Mouse (Mus musculus): ENCODE results near the gene Fntb.

The Fntb gene

DNA sequence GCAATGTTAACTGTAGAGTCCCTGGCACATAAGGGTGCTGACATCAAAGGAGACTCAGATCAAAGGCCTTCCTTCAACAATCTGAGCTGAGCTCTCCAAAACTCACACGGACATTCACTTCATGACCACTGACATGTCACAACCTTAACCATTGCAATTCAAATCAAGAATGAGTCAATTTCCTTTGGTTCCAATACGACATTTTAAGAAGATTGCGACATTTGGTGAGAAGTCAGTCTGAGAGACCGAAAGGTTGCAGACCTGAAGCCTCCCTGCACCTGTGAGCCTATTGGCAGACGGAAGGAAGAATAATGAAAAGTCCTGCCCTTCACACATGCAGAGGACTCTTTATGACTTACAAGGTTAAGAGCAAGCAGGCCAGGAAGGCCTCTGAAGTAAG is 184.9 kb downstream of the Fntb start:
- DNase-seq (ENCODE audit: low read depth in 2 of 2, low spot score in 2 of 2), result no peak

DNA sequence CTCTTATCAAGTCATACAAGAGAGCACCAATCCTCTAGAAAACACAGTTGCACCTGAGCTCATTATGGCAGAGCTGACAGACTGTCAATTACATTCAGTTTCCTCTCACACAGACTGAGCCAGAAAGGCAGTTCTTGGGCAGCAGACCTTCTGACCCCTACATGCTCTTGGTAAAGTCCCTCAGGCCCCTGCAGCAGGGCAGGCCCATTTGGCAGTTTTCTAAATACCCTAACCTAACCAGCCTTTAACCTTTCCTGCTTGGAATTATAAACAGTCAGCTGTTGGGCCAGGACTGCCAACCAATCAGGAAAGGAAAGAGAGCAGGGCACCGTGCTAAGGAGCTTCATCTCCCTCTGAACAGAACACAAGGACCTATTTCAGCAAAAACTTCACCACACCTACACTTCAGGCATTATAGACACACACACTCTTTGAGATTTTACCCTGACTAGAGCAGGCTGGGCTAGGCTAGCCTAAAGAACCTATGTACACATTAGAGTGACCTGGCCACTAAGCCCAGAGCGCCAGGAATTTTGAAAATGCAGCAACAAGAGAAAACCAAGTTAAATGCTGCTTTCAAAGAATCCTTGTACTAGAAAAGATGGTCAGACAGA is 188.5 kb downstream of the Fntb start:
- no peak for DNase-seq (ENCODE audit: low read depth in 2 of 2, low spot score in 2 of 2)

DNA sequence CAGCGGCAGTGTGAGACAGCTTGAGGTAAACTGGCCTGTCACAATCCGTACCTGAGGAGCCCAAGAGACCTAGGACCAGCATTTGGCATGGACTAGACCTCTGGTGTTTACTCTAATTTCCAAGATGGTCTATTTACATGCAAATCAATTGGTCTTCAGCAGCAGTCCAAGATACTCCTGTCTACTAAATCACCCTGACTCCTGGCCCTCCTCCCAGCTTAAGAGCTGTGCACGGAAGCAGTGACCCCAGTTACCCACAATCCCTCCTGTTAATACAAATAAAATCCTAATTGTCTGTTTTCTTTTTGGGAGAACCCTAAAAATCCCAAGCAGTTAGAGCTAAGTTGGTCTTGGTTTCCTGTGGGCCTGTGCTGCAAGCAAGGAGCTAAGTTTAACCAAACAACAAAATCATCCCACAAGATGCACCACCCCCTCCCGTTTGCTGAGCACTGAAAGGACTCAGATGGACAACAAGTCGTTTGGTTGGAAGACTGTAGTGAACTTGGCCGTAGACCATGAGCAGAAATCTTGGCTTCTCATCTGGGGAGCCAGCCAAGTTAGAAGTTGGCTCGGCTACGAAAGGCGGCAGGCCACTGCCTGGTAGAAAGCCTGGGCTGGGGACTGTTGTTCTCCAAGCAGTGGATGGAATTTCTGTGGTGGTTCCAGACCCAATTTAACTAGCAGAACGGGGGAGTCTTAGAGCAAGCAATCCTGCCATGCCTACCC is 189.5 kb downstream of the Fntb start:
- DNase-seq (ENCODE audit: low read depth in 2 of 2, low spot score in 2 of 2), result no peak

DNA sequence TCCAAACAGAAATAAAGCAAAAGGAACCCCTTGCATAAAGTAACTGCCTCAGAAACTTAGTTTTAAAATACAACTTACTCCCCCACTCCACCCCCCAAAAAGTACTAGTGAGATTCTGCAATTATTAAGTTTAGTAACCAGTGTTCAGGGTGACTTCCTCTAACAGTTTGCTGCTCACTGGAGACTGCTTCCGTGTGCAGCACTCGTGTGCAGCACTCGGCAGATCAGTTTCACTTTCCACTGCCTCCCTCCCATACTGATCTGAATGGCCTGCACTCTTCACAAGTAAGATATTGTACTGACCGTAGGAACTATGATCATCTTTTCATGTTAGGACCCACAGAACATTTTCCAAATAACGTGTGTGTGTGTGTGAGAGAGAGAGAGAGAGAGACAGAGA is 192.3 kb downstream of the Fntb start:
- peak; percentile 19 to 25 for DNase-seq (ENCODE audit: low read depth in 2 of 2, low spot score in 2 of 2)

DNA sequence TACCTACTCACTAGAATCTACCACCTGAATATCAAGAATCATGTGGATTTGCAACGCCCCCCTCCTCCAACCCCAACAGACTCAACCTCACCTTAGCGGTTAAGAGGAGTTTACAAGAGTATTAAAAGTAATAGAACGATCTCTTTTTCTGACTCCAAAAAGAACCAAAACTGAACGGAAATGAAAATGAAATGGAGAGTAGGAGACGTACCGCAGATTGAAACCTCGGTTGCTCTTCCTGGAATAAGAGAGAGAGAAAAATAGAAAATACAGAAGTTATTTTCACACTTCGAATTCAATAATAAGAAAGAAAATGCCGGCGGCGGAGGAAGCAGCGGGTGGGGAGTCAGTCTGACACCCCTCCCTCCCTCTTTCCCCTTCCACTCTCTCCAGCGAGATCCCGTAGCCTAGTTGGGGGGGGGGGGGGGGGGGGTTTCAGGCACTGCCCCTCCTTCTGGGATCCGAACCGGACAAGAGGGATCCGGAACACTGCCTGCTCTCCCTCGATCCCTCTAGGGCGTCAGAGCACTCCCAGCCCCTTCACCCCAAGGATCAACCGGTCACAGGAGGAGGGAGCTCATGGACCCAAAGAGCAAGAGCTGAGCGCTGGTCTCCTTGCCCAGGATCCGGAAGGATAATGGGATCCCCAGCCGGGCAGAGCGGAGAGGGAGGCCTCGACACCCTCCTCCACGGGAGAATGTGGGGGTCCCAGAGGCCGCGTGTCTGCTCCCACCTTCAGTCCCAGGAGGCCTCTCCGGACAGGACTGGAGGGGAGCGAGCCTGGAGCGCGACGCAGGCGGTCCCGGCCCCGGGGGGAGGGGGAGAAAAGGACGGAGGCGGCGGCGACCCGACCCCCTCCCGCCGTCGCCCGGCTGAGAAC is 195.9 kb downstream of the Fntb start:
- no peak for DNase-seq (ENCODE audit: low read depth in 2 of 2, low spot score in 2 of 2)

DNA sequence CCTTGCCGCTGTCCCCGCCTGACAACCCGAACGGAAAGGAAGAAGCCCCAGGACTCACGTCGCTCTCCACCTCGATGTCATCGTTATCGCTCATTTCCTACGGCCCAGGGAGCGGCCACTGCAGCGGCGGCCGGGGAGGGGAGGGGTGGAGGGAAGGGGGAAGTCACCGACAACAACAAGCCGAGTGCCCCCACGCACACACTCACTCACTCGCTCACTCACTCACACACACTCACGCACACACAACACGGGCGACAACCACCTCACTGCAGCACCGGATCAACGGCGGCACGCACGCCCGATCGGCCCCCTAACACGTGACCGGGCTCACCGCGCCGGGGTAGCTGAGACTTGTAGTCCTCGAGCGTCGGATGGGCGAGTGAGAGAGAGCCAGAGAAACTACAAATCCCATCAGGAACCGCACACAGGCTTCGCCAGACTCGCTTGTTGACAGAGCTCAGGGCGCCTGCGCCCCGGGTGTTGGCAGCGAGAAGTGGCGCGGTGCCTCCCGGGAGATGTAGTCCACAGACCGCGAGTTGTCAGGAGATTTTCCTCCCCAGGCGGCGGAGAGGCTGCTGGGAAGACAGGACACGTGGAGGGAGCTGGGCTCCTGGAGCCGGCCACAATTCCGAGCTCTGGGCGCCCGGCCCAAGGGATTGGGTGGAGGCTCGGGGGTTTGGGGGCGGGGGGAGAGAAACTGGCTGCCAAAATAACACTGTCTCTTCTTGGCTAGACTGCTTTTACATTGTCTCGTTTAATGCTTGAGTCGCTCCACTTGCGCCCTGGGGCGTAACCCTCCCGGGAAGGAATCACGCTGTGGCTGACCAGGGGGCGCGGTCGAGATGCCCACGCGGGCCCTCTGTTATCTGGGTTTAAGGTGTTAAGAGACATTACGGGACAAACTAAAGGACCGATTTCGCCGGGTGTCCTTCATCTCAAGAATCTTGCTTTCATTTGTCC is 196.8 kb downstream of the Fntb start, which contains the start of gene Max:
Gene Max, minus strand, starts transcription at position 270 of the 960 bp plus-strand sequence.
- DNase-seq (ENCODE audit: low read depth in 2 of 2, low spot score in 2 of 2), result peak; percentile 94 to 95

DNA sequence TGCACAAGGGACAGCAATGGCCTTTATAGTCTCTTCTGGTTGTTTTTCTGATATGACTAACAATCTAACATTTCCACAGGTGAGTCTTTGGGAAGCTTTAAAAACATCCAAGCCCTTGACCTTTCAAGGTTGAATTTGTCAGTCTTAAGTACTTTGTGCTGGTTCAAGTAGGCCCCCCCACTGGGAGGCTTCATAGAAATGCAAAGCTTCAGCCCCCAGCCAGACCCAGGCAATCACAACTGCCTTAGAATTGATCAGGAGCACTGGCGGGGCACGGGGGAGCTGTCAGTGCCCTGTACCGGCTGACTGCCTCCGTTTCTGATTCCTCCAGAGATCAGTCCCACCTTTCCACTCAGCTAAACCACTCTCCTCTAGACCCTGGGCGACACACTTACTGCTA is 199.7 kb downstream of the Fntb start:
- DNase-seq (ENCODE audit: low read depth in 2 of 2, low spot score in 2 of 2), result no peak

DNA sequence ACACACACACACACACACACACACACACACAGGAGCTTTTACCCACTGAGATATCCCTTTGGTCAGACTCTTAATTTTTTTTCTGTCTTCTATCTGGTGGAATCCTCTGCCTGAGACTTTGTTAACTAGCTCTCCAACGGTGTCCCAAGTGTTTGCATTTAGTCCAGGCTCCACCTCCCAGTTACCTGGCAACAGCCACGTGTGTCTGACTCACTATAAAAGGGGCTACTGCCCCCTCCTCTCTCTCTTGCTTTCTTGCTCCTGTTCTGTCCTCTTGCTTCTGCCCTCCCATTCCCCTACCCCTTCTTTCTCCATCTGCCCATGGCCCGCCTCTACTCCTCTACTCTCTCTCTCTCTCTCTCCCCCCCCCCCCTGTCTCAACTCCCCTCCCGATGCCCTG is 200.5 kb downstream of the Fntb start:
- DNase-seq (ENCODE audit: low read depth in 2 of 2, low spot score in 2 of 2), result no peak

All from CD8-positive naive resting alpha-beta T cell, adult 2 months (primary cell).